Mouse (Mus musculus) lung, postnatal 0 days (tissue): ENCODE results near the gene Ptpn11. TPM values are rescaled to one million over a fixed set of nuclear protein-coding genes. Genes with fewer than 3 reads are reported as not detected.

ENCODE experiments used
- ATAC-seq: fragments of 200-750 bp; cut with Nextera tagmentation; 2 replicates; pipeline ENCODE4 v1.8.0; 2017; ENCODE audit warnings: moderate library complexity
- DNase-seq: peaks from one replicate; pipeline ENCODE4 v3.0.0-alpha.2; 2016; ENCODE audit warnings: low spot score
- H3K27ac ChIP-seq: fragments of 300-500 bp; sonication (generic); 2 replicates; pipeline ENCODE4 v1.5.1; 2014; ENCODE audit warnings: antibody characterized with exemption, mild to moderate bottlenecking, low read length, mixed read lengths
- H3K27me3 ChIP-seq: fragments of 300-500 bp; sonication (generic); replicated peaks from 2 replicates; pipeline ENCODE4 v1.6.1; 2014; ENCODE audit warnings: low read length, mixed read lengths; ENCODE audit not compliant: insufficient read depth
- H3K36me3 ChIP-seq: fragments of 300-500 bp; sonication (generic); 2 replicates; pipeline ENCODE4 v1.6.1; 2014; ENCODE audit warnings: low read length, mixed read lengths; ENCODE audit not compliant: insufficient read depth
- H3K4me1 ChIP-seq: fragments of 300-500 bp; sonication (generic); 2 replicates; pipeline ENCODE4 v1.6.1; 2014; ENCODE audit warnings: antibody characterized with exemption, low read depth, low read length, mixed read lengths; ENCODE audit not compliant: insufficient read depth
- H3K4me2 ChIP-seq: fragments of 300-500 bp; sonication (generic); replicated peaks from 2 replicates; pipeline ENCODE4 v1.6.1; 2014; ENCODE audit warnings: low read depth, mild to moderate bottlenecking, low read length, moderate library complexity, mixed read lengths
- H3K4me3 ChIP-seq: fragments of 300-500 bp; sonication (generic); 2 replicates; pipeline ENCODE4 v1.5.1; 2014; ENCODE audit warnings: low read depth, low read length
- H3K9ac ChIP-seq: fragments of 300-500 bp; sonication (generic); replicated peaks from 2 replicates; pipeline ENCODE4 v1.6.1; 2014; ENCODE audit warnings: low read depth, mild to moderate bottlenecking
- H3K9me3 ChIP-seq: fragments of 300-500 bp; sonication (generic); 2 replicates; pipeline ENCODE4 v1.6.1; 2016; ENCODE audit warnings: low read length, mixed read lengths
- CTCF ChIP-seq: IDR thresholded peaks from 2 replicates; pipeline ENCODE4 v1.5.1; 2016; ENCODE audit warnings: antibody characterized with exemption, mild to moderate bottlenecking
- EP300 ChIP-seq: IDR thresholded peaks from 2 replicates; pipeline ENCODE4 v1.6.1; 2016; ENCODE audit warnings: antibody characterized with exemption, mild to moderate bottlenecking, control low read depth
- WGBS: fragments of 180-500 bp; shearing (Covaris S2); extraction: QIAGEN DNeasy Blood & Tissue Kit; methylation state at CpG from one replicate; pipeline ENCODE4 v1.1.7; 2014; 5-methylcytosine and 5-hydroxymethylcytosine counted together
- polyA plus RNA-seq: library from polyadenylated mRNA; unstranded; fragments of >200 nt; fragmentation: Nextera tagmentation; extraction: Ambion mirVana; gene quantifications from 2 replicates; pipeline ENCODE4 v1.2.1, GENCODE M21; 2015

The Ptpn11 gene
- polyA plus RNA-seq, 1 experiment from 2014 or later, result 19.7 TPM

GRCm38 (mm10) chr5:121158966-121159365 is 32.2 kb downstream of the Ptpn11 start:
- Histone ChIP-seq H3K4me3 (no peak overlapping the region), H3K27ac (no peak overlapping the region), H3K4me2 (no peak overlapping the region), H3K9me3 (no peaks in the 10 kb centered on the region), H3K27me3 (no peaks in the 10 kb centered on the region), H3K4me1 (no peaks in the 10 kb centered on the region), H3K36me3 (peaks cover 11% of the 10 kb centered on the region), H3K9ac (no peak overlapping the region)
- ATAC-seq (no peak), DNase-seq (no peak)
- 89% methylated on average over 7 of the region's 7 CpGs for WGBS
- TF ChIP-seq EP300 (no peak), CTCF (no peak)

GRCm38 (mm10) chr5:121157489-121157888 is 33.7 kb downstream of the Ptpn11 start:
- WGBS, result 94% methylated on average over 5 of the region's 5 CpGs
- H3K4me3 ChIP-seq, result no peak overlapping the region
- no peak for TF ChIP-seq CTCF
- no peak for TF ChIP-seq EP300

GRCm38 (mm10) chr5:121157017-121157416 is 34.2 kb downstream of the Ptpn11 start:
- DNase-seq (no peak), ATAC-seq (no peak)
- 42% methylated on average over 2 of the region's 2 CpGs for WGBS
- H3K27ac ChIP-seq, result no peak overlapping the region
- TF ChIP-seq CTCF (no peak), EP300 (no peak)
- no peaks in the 10 kb centered on the region for H3K9me3 ChIP-seq
- H3K4me1 ChIP-seq, result no peaks in the 10 kb centered on the region
- no peak overlapping the region for H3K4me2 ChIP-seq
- no peak overlapping the region for H3K9ac ChIP-seq
- no peaks in the 10 kb centered on the region for H3K27me3 ChIP-seq
- H3K4me3 ChIP-seq, result no peak overlapping the region
- H3K36me3 ChIP-seq, result peaks cover 16% of the 10 kb centered on the region

More at GRCm38 (mm10) chr5:121157489-121157888, 33.7 kb downstream of the Ptpn11 start:
- no peaks in the 10 kb centered on the region for H3K27me3 ChIP-seq
- H3K4me1 ChIP-seq, result no peaks in the 10 kb centered on the region
- H3K36me3 ChIP-seq, result peaks cover 17% of the 10 kb centered on the region
- no peak overlapping the region for H3K9ac ChIP-seq
- no peak overlapping the region for H3K4me2 ChIP-seq
- no peak for DNase-seq
- no peaks in the 10 kb centered on the region for H3K9me3 ChIP-seq
- no peak overlapping the region for H3K27ac ChIP-seq
- ATAC-seq, result no peak

- H3K9ac ChIP-seq, result no peak overlapping the region
- no peak overlapping the region for H3K4me2 ChIP-seq
- no peak for TF ChIP-seq EP300
- H3K36me3 ChIP-seq, result peaks cover 14% of the 10 kb centered on the region
- WGBS, result 93% methylated on average over 4 of the region's 4 CpGs
- H3K27ac ChIP-seq, result no peak overlapping the region
- DNase-seq (no peak), ATAC-seq (no peak)
- H3K4me1 ChIP-seq, result no peaks in the 10 kb centered on the region
- H3K9me3 ChIP-seq, result no peaks in the 10 kb centered on the region
- H3K27me3 ChIP-seq, result no peaks in the 10 kb centered on the region
- no peak overlapping the region for H3K4me3 ChIP-seq
These were observed 35.1 kb downstream of the Ptpn11 start for GRCm38 (mm10) chr5:121156121-121156520.

- Histone ChIP-seq H3K36me3 (peaks cover 20% of the 10 kb centered on the region), H3K4me3 (no peak overlapping the region), H3K27me3 (no peaks in the 10 kb centered on the region), H3K9me3 (no peaks in the 10 kb centered on the region), H3K4me1 (no peaks in the 10 kb centered on the region), H3K9ac (no peak overlapping the region), H3K4me2 (no peak overlapping the region), H3K27ac (no peak overlapping the region)
- ATAC-seq (no peak), DNase-seq (no peak)
- 86% methylated on average over 4 of the region's 4 CpGs for WGBS
- TF ChIP-seq EP300, result no peak
- no peak for TF ChIP-seq CTCF
These were observed 40.5 kb downstream of the Ptpn11 start for GRCm38 (mm10) chr5:121150684-121151083.

GRCm38 (mm10) chr5:121149246-121149645 is 42.0 kb downstream of the Ptpn11 start:
- Histone ChIP-seq H3K4me3 (no peak overlapping the region), H3K27ac (no peak overlapping the region), H3K27me3 (no peaks in the 10 kb centered on the region), H3K9ac (no peak overlapping the region), H3K4me2 (no peak overlapping the region), H3K9me3 (no peaks in the 10 kb centered on the region), H3K4me1 (no peaks in the 10 kb centered on the region), H3K36me3 (peaks cover 24% of the 10 kb centered on the region)
- WGBS, result 50% methylated on average over 1 of the region's 1 CpGs
- TF ChIP-seq EP300 (no peak), CTCF (no peak)
- ATAC-seq, result 0 out of 2 replicates have a peak, but pooled peaks have one; percentile 14
- DNase-seq, result no peak

- H3K9ac ChIP-seq, result no peak overlapping the region
- H3K4me1 ChIP-seq, result no peaks in the 10 kb centered on the region
- no peaks in the 10 kb centered on the region for H3K27me3 ChIP-seq
- H3K4me2 ChIP-seq, result no peak overlapping the region
- no peak for DNase-seq
- ATAC-seq, result no peak
- H3K27ac ChIP-seq, result no peak overlapping the region
- H3K36me3 ChIP-seq, result peaks cover 36% of the 10 kb centered on the region
- no peak overlapping the region for H3K4me3 ChIP-seq
- TF ChIP-seq CTCF, result no peak
- no peak for TF ChIP-seq EP300
- no peaks in the 10 kb centered on the region for H3K9me3 ChIP-seq
- 89% methylated on average over 5 of the region's 5 CpGs for WGBS
These were observed 44.9 kb downstream of the Ptpn11 start for GRCm38 (mm10) chr5:121146275-121146674.
